Mouse (Mus musculus) gastrocnemius, postnatal 36 days (tissue): ENCODE data around the gene Tmem131l. TPM values are rescaled to one million over a fixed set of nuclear protein-coding genes. Genes with fewer than 3 reads are reported as not detected.
"Not testable (repeated sequence)": the region's sequence is repeated elsewhere in the genome, so short reads cannot be mapped to it uniquely, and the experiment has no call there.

Source experiments
- DNase-seq, 2 experiments: peaks; one replicate each; pipeline ENCODE4 v3.0.0; 2022
- intact Hi-C: fragments of 180-260 bp; cut with DNase I; formaldehyde crosslinking; loops from one replicate; pipeline ENCODE4 v1.15.1; 2025
- total RNA-seq, 2 experiments: library from RNA; stranded (reverse); gene quantifications; 2 replicates each; pipeline ENCODE4 v1.2.3; 2021

Gene Tmem131l
- total RNA-seq, 2 experiments from 2014 or later: 13.0 to 18.4 TPM

DNA sequence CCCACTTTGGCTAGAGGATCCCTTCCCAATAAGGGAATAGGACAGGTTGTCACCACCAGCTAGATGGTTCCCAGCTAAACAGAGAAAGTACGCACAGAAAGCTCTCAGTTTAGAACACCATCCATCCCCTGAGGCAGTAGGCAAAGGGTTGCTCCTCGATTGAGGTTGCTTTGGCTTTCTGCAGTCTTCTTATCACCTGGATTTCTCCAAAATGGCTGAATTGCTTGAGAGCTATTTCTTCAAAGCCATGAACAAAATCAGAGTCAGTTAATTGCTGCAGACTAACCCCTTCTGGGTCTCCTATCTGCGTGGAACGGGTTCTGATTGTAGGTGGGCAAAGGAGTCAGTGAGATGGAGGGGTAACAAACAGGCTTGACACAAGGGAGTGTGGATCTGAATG lies 161.2 kb downstream of the Tmem131l start:
- DNase-seq: no peak
- intact Hi-C loops: no loop called here

DNA sequence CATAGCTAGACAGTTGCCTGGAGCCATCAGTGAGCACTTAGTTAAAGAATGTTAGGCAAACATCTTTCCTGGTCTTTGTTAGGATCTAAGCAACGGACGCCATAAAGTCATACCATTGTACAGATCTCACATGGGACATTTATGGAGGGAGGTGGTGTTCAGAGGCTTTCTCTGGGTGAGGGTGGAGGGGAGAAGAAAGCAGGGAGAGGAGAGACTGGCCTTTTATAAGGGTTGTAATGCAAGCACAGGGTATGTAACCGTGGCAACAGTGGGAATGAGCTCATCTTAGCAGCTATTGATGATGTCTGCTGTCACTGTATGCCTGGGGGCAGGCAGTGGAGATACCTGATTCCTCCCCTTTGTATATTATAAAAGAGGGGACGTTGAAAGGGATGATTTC lies 163.7 kb downstream of the Tmem131l start:
- intact Hi-C loops: no loop called here
- no peak for DNase-seq

DNA sequence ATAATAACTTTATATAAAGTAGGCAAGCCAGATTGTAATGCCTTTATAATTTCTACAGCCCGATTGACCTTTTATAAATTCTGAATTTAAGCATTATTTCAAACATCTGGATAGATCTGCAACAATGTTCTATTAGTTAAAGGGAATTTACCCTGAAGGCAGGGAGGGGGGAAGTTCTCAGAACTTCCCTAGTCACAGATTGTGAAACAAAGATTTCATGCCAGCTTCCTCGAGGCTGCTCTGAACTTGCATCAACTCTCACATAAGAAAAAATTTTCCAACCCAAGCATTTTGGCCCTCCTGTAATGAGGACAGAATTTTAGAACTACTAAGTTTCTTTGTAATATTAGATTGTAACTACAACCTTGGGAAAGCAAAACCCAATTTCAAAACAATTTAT lies 164.9 kb downstream of the Tmem131l start:
- intact Hi-C loops, DNase-seq: not testable (repeated sequence)

DNA sequence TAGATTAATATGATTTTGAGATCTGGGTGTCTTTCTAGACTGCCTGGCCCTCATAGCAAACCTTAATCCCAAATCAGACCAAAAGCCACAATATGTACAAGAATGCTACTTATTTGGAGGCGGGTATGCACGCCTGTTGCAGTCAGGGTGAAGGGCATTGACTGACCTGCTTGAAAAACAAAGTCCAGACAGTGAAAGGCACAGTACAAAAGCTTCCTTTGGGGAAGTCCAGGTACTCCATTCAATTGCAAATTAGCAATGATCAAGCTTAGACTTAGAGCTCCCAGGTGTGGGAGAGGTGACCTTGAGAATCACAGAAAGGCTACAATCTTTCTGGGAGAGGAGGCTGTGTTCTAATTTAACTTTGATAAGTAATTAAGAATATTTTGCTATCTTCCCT lies 167.1 kb downstream of the Tmem131l start:
- DNase-seq, intact Hi-C loops: not testable (repeated sequence)

DNA sequence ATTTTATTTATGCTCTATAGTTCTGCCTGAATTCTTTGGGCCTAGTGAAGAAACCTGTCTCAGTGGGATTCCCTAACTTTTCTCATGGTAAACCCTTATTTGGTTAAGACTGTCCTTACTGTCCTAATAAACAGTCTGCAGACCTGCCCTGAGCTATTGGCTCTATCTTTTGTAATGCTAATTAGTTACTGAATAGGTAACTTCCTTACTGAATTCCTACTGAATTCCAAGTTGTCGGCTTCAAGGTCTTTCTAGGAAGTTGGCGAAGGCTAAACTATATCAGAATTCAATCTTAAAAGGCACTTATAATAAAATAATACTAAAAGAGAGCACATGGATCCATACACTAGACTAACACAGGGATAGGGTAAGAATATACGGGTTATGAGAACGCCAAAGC lies 168.0 kb downstream of the Tmem131l start:
- DNase-seq, intact Hi-C loops: not testable (repeated sequence)

DNA sequence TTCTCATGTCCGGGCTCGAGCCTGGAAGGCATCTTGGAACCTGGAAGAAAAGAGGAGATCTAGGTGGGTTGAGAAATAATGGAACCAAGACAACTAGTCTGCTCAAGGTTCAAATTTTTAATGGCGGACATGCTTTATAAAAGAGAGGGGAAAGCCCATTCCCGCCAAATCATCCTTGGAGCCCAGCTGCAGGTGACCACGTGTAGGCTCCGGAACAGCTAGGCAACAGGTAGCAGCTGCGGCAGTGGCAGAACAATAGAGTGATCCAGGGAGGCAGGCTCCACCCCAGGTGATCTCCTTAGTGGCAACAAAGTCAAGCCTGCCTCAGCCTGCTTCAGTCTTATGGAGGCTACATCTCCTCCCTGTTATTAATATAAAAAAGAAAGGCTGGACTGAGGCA lies 168.4 kb downstream of the Tmem131l start:
- DNase-seq, intact Hi-C loops: not testable (repeated sequence)

DNA sequence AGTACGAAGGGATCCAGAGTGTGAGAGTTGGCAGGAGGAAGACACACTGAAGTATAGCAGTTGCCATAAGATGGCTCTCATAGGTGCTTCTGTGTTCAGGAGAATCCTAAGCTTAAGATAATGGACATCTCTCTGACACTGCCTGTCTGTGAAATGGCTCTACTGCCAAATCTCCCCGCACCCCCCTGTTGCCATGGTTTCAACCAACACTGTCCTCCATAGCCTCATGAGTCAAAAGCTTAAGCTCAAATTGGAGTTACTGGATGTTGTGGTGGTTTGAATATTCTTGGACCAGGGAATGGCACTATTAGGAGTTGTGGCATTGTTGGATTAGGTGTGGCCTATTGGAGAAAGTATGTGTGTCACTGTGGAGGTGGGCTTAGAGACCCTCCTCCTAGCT lies 170.2 kb downstream of the Tmem131l start:
- intact Hi-C loops: no loop called here
- DNase-seq: no peak

DNA sequence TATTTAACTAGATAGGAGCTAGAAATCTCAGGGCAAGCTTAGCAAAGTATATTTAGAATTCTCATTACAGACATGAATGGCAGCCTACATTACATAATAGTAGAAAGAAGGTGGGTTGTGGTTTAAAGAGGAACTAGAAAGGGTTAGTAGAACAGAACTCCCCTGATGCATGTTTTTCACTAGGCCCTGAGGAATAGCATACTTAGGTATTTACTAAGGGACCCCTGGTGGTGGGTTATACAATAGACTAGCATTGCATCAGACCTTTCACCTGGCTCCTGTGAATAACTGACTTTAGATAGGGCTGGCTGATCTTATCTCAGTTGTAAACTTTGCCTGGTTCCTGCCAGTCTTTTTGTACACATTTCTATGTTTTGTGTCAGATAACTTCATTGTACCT lies 172.9 kb downstream of the Tmem131l start:
- intact Hi-C loops, DNase-seq: not testable (repeated sequence)

DNA sequence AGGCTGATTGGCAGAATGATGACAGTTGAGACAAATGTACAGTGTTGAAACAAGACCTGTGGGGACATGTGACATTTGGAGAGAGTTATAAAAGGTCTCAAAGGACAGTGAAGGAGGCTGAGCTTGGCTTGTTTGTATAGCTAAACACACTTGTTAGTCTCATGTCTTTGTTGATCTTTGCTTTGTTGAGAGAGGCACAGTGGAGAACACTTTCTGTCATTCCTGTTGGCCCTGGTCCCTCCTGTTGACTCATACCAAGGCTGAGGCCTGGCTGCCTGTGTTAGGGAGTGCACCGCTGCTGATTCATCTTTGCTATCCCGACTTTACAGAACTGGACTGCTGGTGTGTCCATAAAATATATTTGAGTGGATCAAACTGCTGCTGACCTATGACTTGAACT lies 174.8 kb downstream of the Tmem131l start:
- peak in 1 of 2 experiments; percentile 47 for DNase-seq
- intact Hi-C loops: no loop called here

DNA sequence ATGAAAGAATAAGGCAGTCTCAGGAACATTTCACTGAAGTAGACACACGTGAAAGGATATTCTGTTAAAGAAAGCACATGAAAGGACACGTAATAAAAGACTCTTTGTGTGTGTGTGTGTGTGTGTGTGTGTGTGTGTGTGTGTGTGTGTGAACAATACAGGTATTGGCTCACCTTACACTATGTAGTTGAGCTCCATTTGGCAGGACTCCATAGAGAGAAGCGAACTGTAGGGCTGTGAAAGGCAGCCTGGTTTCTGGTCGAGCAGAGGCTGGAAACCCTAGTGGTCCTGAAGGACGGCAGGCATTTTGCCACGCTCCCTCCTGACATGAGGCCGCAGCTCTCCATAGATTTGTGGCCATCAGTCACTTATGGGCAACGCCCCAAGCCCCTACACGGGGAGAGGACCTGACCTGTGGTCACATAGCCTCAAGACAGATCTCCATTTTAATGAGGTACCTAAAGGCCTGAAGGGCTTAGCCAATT lies 175.9 kb downstream of the Tmem131l start:
- no peak for DNase-seq
- intact Hi-C loops: no loop called here

DNA sequence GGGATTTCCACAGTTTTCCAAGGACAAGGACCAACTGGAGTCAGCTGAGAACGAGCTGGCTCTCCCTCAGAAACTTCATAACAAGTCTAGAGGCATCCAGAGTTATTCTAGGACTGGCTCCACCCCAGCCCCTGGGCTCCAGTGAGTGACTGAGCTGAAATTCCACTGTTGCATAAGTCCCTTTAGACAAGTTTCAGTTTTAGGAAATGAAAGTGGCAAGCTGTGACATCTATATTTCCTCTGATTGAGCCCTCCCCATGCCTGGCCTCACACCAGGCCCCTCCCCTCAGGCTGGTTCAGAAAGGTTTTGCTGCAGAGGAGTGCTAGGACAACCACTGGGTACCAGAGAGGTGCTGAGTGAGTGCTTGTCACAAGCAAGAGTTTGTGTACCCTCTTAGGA lies 177.0 kb downstream of the Tmem131l start:
- intact Hi-C loops: no loop called here
- peak; percentile 68 to 71 for DNase-seq

DNA sequence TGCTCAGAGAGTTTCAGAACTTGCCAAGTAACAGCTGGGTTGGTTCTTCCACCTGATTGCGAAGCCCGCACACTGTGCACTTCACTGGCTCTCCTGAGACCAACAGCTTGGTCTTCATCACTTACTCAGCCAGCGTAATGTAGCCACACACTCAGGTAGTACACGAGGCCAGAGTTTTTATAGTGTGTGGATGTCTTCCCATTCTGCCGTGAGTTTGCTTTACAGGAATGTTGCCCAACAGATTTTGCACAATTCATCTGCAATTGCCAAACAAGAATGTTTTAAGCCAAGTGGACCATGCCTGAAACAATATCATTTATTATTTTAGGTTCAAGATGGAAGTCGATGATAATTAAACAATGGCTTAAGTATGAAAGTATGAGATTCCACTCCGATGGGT lies 180.4 kb downstream of the Tmem131l start:
- no peak for DNase-seq
- intact Hi-C loops: no loop called here

DNA sequence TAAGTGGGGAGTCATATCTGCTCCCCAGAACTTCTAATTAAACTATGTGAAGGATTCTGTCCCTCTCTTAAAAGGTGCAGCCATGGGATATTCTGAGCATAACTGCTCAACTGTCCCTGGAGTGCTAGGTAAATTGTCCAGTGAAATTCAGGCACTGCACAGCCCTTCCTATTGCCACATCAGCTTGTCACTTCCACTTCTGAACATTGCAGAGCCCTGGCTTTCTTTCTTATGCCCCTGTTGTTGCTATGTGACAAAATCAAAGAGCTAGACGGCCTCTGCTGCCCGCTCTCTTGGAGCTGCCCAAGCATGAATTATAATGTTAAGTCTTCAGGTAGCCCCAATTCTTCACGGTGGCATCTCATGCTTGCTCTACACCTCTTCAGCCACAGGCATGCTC lies 180.9 kb downstream of the Tmem131l start:
- intact Hi-C loops: no loop called here
- no peak for DNase-seq

DNA sequence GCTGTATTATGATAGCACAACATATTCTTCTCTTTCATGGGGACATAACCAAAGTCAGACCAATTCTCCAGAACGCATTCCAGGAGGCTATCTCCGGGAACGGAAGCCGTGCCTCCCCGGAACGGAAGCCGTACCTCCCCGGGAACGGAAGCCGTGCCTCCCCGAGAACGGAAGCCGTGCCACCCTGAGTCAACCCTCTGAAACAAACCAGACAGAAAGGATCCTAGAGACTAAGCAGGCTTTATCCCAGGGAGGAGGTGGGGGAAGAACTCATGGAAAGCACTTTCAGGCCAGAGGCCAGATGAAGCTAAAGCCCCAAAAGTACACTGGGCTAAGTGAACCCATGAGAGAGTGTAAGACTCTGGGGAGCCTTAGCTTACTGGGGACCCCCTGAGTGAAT lies 182.4 kb downstream of the Tmem131l start:
- no peak for DNase-seq
- intact Hi-C loops: no loop called here

DNA sequence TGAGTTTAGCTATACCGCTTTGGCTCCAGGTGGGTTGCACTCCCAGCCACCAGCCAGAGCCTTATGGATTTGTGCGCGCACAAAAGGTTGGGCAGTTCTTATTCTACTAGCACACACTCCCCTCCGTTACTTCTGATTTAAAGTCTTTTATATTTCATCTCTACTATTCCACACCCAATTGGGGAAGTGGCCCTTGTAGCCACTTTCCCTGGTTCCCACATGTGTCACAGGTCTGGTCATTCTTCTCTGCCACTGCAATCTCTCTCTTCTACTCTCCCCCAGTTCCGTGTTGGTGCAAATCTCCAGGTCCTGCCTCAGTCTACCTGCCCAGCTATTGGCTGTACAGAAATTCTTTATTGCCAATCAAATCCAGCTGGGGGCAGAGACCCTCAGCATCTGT lies 184.3 kb downstream of the Tmem131l start:
- no peak for DNase-seq
- intact Hi-C loops: no loop called here

DNA sequence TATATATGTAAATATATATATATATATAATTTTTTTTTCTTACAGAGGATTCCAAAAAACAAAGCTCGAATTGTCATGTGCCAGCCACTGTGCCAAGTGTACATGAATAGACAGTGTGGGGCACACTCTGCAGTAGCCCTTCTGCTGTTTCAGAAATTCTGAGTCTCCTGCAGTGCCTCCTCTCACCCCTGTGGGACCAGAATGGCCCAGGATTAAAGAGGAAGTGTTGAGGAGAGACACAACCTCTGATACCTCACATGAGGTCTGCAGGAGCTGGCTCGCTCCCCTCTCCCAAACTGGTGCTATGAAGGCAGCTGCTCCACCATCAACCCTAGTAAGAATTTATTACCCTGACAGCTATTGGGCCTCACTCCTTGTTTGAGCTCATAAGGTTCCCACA lies 190.6 kb downstream of the Tmem131l start:
- no peak for DNase-seq
- intact Hi-C loops: no loop called here

Other genes with a start within 250 kb of the Tmem131l start
- under 1 TPM; 0.51 to 0.52 TPM for gene Tlr2, start 198.4 kb downstream of the Tmem131l start, total RNA-seq
- gene Mnd1, start 115.6 kb upstream of the Tmem131l start, total RNA-seq: 1 to 10 TPM; 1.6 to 2.3 TPM
- gene Gm6525, start 133.9 kb upstream of the Tmem131l start, total RNA-seq: not detected